Mouse (Mus musculus) MEL (cell line): Measurements from ENCODE around the gene Lhfpl2.

Source experiments
- CTCF ChIP-seq, 3 experiments: IDR thresholded peaks in 2 of 3; conservative IDR thresholded peaks in 1 of 3; 2 replicates each; pipeline ENCODE4 v1.5.1; 2011 to 2012; ENCODE audit warnings: low read length in 3 of 3, low read depth in 2 of 3, mild to moderate bottlenecking in 2 of 3, improper control_type of control experiment in 1 of 3, inconsistent platforms in 1 of 3, mixed read lengths in 1 of 3, moderate library complexity in 1 of 3; ENCODE audit not compliant: control insufficient read depth in 1 of 3, insufficient read depth in 1 of 3, poor library complexity in 1 of 3, severe bottlenecking in 1 of 3
- EP300 ChIP-seq, 2 experiments: IDR thresholded peaks; 2 replicates each; pipeline ENCODE4 v1.6.1; 2011; ENCODE audit warnings: improper control_type of control experiment in 2 of 2, low read length in 2 of 2, low read depth in 1 of 2, mild to moderate bottlenecking in 1 of 2
- GABPA ChIP-seq: IDR thresholded peaks from 2 replicates; pipeline ENCODE4 v1.6.1; 2012; ENCODE audit warnings: low read depth, mild to moderate bottlenecking, inconsistent platforms, low read length, improper control_type of control experiment, moderate library complexity
- JUND ChIP-seq: IDR thresholded peaks from 2 replicates; pipeline ENCODE4 v1.6.1; 2011; ENCODE audit warnings: low read depth, mild to moderate bottlenecking, improper control_type of control experiment, low read length
- MXI1 ChIP-seq: IDR thresholded peaks from 2 replicates; pipeline ENCODE4 v1.6.1; 2011; ENCODE audit warnings: mild to moderate bottlenecking, low read depth, low read length, improper control_type of control experiment
- NELFE ChIP-seq: IDR thresholded peaks from 2 replicates; pipeline ENCODE4 v1.6.1; 2011; ENCODE audit warnings: low read depth, low read length, improper control_type of control experiment
- POLR2A ChIP-seq, 2 experiments: IDR thresholded peaks; 2 replicates each; pipeline ENCODE4 v1.6.1; 2011 to 2012; ENCODE audit warnings: low read length in 2 of 2, mild to moderate bottlenecking in 2 of 2, control low read depth in 1 of 2, improper control_type of control experiment in 1 of 2, low read depth in 1 of 2, moderate library complexity in 1 of 2; ENCODE audit not compliant: control insufficient read depth in 1 of 2, insufficient read depth in 1 of 2, poor library complexity in 1 of 2
- POLR2AphosphoS2 ChIP-seq: IDR thresholded peaks from 2 replicates; pipeline ENCODE4 v1.6.1; 2011; ENCODE audit warnings: low read length, improper control_type of control experiment
- POLR2AphosphoS5 ChIP-seq: IDR thresholded peaks from 2 replicates; pipeline ENCODE4 v1.6.1; 2012; ENCODE audit warnings: low read depth, borderline replicate concordance, mild to moderate bottlenecking, inconsistent platforms, low read length, moderate library complexity, mixed read lengths
- TAL1 ChIP-seq: IDR thresholded peaks from 2 replicates; pipeline ENCODE4 v1.6.1; 2012; ENCODE audit warnings: mild to moderate bottlenecking, inconsistent platforms, low read length, moderate library complexity, mixed read lengths
- USF1 ChIP-seq: IDR thresholded peaks from 2 replicates; pipeline ENCODE4 v1.6.1; 2014; ENCODE audit warnings: low read depth, mild to moderate bottlenecking, inconsistent platforms, low read length, improper control_type of control experiment, moderate library complexity
- ZKSCAN1 ChIP-seq: IDR thresholded peaks from 2 replicates; pipeline ENCODE4 v1.6.1; 2012; ENCODE audit warnings: low read depth, mild to moderate bottlenecking, inconsistent platforms, low read length, improper control_type of control experiment, moderate library complexity

DNA sequence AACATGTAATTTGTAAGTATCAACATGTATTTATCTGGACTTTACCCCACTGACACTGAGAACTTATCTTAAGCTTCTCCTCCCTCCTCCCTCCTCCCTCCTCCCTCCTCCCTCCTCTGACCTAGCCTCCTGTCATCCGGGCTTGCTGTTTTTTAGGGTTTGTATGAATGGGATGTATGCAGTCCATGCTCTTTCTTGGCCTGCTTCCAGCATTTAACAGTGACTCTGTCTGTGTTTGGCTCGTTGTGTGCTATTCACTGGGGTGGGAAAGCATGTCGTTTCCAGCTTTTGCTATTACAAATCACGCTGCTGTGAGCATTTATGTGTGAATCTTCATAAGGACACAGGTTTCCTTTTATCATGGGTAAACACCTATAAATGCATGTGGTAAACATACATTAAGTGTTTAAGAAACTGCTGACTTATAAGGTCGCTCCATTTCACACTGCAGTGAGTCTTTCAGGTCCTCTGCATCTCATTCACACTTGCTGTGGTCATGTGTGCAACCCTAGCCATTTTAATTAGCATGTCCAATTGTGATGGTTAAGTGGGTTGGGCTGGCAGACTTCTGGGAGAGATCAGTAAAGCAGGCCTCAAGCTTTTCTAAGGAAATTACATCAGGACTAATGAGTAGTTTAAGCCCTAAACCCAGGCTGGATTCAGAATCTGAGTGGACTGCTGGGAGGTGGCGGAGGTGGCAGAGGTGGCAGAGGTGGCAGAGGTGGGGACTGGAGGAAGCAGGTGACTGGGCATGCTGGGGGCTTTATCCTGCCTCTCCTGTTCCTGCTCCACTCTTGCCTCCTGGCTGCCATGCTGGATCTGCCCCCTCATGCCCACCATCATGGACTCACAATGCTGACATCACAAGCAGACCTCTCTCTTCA lies 153.9 kb downstream of the Lhfpl2 start:
- TF ChIP-seq CTCF (IDR thresholded peaks at IDR 0.05 in 2 of 3, conservative IDR thresholded peaks at IDR 0.05 in 1 of 3; ENCODE audit: control insufficient read depth in 1 of 3, insufficient read depth in 1 of 3, low read depth in 2 of 3, low read length in 3 of 3, poor library complexity in 1 of 3, severe bottlenecking in 1 of 3): no peak
- no peak for TF ChIP-seq EP300 (IDR thresholded peaks at IDR 0.05; ENCODE audit: low read depth in 1 of 2, low read length in 2 of 2)
- TF ChIP-seq MXI1: no peak
- TF ChIP-seq JUND: no peak
- TF ChIP-seq POLR2A (IDR thresholded peaks at IDR 0.05; ENCODE audit: control insufficient read depth in 1 of 2, insufficient read depth in 1 of 2, low read depth in 1 of 2, low read length in 2 of 2, poor library complexity in 1 of 2): no peak
- no peak for TF ChIP-seq TAL1
- no peak for TF ChIP-seq GABPA
- TF ChIP-seq USF1: no peak
- TF ChIP-seq POLR2AphosphoS5: no peak
- no peak for TF ChIP-seq ZKSCAN1
- TF ChIP-seq POLR2AphosphoS2: no peak
- no peak for TF ChIP-seq NELFE
